Mouse (Mus musculus) inflammation-experienced regulatory T-cells, adult 6 months (primary cell): ENCODE results near the gene Sertad3. TPM values are rescaled to one million over a fixed set of nuclear protein-coding genes. Genes with fewer than 3 reads are reported as not detected.
A peak's percentile ranks its signal among the peaks of the same experiment; 100 is the strongest.
"Not testable (repeated sequence)": the region's sequence is repeated elsewhere in the genome, so short reads cannot be mapped to it uniquely, and the experiment has no call there.

Experiments
- ATAC-seq: one replicate; pipeline ENCODE4 v1.8.0; 2017
- polyA plus RNA-seq, 3 experiments: library from polyadenylated mRNA; unstranded; fragments of 100-300 nt; shearing (Covaris generic); gene quantifications; one replicate each; pipeline ENCODE4 v1.2.1; 2017

Sertad3 gene
- polyA plus RNA-seq, 3 experiments from 2014 or later = 37.6 to 53.5 (median 42.6) TPM

DNA sequence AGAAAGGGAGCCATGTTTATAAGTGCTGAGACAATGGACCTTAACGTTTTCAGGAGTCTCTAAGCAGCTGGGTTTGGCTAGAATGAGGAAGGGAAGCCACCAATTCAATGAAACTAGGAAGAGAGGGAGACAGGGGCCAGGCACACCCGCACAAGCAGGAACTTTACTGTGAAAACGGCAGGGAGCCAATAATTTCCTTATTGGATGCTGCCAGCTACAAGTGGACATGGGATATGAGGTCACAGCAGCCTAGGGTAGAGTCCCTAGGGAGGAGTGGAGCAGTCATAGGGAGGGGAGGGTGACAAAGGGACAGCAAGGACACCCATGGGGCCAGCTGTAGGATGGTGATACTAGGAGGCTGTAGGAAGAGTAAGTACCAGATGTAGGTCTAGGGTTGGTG is 19.5 kb downstream of the Sertad3 start:
- ATAC-seq = no peak

DNA sequence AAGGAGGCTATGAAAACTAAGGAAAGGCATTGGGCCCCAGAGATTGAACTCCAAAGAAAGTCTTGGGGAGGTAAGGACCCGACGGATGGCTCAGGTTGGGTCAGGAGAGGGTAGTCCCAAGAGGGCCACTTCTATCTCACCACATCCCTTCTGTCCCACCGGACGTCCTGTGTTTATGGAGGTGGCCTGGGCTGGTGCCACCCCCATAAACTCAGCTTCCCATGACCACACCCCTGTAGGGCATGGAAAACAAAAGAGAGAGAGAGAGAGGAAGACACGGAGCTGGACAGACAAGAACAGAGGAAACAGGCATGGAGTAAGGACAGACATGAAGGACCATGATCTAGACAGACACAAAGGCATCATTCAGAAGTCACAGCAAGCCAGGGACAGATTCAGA is 19.9 kb downstream of the Sertad3 start:
- ATAC-seq = no peak

DNA sequence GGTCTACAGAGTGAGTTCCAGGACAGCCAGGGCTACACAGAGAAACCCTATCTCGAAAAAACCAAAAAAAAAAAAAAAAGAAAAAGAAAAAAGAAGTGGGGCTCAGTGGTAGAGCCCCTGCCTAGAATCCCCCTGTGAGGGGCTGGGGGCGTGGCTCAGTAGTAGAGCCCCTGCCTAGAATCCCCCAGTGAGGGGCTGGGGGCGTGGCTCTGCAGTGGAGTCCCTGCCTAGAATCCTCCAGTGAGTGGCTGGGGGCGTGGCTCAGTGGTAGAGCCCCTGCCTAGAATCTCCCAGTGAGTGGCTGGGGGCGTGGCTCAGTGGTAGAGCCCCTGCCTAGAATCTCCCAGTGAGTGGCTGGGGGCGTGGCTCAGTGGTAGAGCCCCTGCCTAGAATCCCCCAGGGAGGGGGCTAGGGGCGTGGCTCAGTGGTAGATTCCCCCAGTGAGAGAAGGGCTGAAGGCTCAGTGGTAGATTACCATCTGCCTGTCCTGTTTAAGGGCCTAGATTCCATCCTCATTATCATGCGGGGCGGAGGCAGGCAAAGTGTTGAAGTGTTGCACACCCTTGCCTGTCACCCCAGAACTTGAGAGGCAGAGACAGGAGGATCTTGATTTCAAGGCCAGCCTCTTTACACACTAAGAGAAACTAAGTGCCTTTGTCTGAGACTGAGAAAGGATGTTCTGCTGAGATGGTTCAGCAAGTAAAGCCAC is 21.2 kb downstream of the Sertad3 start:
- not testable (repeated sequence) for ATAC-seq

DNA sequence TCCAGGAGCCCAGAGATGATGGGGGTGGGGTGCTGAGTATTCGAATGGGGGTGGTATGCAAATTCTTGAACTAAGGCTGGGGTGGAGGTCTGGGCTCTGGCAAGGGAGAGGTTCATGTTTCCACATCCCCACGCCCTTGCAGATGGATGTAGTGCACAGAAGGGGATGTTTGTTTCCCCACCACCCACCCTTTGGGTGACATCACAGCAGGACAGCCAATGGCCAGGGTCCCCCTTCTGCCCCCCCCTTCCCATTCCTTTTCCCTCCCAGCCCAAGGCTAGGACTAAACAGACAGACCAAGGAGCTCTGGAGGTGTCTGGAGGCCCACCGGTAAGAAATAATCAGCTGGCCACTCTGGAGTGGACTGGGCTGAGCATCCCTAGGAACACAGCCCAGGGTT is 25.5 kb downstream of the Sertad3 start, which contains the start of gene Prx:
Gene Prx (plus strand): TSS at position 289 of the 400 bp plus-strand sequence.
- no peak for ATAC-seq

DNA sequence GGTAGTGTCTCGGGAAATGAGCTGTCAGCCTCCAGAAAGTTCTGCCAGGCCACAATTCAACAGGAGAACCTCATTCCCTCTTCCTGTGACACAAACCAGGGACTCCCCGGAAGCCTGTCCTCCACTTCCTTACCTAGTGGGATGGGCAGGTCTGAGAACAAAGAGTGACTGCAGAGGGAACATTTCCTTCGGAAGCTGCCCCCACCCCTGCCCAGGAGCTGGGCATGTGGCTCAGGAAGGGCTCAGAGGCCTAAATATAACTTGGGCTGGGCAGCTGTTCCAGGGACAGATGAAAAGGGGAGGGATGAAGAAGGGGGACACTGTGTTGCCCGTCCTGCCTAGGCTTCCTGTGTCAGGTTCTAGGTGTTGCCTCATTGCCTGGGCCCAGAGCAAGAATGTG is 28.1 kb downstream of the Sertad3 start:
- no peak for ATAC-seq

DNA sequence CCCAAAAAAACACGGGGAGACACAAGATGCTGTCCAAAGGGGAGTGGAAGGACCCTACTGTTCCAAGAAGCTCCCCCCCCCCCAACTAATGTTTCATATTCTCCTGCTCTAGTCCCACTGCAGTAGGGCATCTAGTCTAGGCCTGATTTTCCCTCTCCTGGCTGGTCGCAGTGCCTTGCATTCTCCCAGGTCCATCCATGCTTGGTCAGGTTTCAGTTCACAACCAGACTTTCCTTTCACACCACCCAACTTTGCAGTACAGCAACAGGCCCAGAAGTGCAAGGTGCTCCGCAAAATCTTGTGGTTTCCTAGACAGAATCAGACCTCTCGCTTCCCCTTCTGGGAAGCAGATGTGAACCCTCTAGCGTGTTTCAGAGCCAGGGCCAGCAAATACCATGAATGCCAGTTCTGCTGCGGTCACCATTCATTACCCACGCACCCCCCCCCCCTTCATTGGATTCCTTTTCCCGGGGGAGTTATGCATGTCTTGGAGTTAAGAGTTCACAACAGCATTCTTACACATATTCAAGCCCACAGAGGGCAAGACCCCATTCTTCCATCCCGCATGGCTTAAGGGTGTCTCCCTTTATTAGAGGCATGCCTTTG is 33.3 kb downstream of the Sertad3 start:
- ATAC-seq = no peak

DNA sequence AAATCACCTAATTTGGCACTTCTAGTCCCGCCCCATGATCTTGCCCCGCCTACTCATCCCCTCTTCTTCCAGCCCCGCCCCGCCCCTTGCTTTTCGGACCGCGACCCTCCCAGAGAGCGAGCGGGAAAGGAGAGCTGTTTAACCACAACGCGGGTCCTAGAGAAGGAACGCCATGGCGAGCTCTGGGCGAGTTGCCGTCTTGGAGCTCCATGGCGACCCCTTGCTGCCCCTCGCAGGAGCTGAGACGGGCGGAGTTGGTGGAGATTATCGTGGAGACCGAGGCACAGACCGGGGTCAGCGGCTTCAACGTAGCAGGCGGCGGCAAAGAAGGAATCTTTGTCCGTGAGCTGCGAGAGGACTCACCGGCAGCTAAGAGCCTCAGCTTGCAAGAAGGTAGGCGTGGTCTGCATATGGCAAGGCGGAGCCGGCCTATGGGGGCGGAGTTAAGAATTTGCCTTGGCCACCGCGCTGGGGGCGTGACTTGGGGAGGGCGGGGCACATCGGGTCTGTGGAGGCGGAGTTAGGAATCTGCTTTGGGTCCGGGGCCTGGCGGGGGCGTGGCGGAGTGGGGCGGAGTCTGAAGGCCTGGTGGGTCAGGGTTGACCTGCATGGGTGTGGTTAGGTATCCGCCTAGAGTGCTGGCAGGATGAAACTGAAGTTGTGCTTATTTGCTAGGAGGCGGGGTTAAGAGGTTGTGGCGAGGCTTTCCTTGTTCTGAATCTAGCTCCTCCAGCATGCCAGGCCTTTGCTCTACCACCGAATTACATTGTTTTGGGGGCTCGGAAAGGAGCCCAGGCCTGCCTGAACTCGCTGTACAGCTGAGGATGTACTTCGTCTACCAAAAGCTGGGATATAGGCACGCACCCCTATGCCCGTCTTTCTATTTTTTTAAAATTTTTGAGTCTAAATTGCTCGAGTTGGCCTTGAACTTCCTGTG is 34.4 kb downstream of the Sertad3 start:
- ATAC-seq = peak; percentile 87

DNA sequence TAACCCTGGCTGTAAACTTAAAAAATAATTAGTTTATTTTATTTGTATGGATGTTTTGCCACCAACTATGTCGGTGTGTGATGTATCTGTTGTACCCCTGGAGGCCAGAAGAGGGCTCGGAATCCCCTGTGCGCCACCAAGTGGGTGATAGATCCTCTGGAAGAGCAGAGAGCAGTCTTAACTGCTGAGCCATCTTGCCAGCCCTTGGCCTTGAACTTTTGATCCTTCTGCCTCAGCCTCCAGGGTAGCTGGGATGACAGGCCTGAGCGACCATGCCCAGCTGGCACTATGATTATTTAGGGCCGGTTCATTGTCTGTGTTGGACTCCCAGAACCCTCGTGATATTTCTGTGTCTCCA is 35.1 kb downstream of the Sertad3 start:
- peak; percentile 73 for ATAC-seq

DNA sequence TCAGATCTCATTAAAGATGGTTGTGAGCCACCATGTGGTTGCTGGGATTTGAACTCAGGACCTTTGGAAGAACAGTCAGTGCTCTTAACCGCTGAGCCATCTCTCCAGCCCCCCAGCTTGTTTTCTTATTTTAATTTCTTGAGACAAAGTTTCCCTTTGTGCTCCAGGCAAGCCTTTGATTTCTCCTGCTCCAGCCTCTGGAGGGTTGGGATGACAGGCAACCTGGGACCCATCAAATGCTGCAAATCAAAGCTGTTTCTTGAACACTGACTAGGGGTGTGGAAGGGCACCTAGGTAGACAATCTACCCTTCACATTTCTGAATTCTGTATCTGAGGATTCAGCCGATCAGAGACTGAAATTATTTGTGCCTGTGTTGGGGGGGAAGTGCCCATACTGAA is 37.2 kb downstream of the Sertad3 start:
- ATAC-seq = no peak

DNA sequence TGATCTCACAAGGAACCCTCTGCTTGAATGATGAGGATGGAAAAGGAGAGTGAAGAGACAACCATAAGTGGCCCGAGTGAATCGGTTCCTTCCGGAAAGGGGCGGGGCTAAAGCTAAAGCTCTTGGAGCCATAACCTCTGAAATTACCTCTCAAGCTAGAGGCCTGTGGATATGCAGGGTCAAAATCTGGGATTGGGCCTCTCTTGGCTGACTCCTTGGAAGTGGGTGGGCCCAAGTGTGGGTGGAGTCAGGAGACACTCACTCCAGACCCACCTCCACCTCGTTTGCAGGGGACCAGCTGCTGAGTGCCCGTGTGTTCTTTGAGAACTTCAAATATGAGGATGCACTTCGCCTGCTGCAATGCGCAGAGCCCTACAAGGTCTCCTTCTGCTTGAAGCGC is 41.4 kb downstream of the Sertad3 start:
- ATAC-seq = no peak

DNA sequence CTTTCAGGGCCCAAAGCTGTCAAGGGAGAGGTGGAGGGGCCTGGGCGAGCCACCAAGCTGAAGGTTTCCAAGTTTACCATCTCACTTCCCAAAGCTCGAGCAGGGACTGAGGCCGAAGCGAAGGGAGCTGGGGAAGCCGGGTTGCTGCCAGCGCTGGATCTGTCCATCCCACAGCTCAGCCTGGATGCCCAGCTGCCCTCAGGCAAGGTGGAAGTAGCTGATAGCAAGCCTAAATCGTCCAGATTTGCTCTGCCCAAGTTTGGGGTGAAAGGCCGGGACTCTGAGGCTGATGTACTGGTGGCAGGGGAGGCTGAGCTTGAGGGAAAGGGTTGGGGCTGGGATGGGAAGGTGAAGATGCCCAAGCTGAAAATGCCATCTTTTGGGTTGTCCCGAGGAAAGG is 44.7 kb downstream of the Sertad3 start:
- no peak for ATAC-seq

DNA sequence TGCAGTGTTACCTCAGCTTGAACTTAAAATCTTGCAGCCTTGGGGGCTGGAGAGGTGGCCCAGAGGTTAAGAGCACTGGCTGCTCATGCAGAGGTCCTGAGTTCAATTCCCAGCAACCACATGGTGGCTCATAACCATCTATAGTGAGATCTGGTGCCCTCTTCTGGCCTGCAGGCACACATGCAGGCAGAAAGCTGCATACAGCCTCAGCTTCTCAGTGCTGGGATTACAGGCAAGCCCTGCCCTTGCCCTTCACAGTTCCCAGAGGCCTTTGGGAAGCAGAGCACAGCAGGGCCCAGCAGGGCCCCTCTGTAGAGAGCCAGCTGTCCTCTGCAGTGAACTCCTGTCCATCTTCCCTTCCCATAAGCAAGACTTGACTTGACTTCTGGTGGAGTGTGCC is 46.5 kb downstream of the Sertad3 start:
- ATAC-seq = no peak

DNA sequence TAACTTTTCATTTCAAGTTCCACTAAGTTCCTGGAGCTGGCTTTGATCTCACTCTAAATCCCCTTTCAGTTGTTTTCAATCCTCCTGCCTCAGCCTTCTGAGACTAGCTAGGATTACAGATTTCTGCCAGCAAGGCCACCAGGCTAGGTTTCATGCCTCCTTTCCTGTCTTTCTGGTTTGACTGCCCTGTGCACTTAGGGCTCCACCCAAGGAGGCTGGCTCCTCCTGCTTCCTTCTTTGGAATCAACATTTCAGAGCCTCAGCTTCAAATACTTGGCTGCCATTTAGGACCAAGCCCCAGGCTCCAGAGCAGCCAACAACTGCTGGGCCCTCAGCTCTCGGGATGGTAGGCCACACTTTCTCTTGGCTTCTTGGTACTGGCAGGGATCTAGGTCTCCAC is 47.0 kb downstream of the Sertad3 start:
- ATAC-seq = no peak

DNA sequence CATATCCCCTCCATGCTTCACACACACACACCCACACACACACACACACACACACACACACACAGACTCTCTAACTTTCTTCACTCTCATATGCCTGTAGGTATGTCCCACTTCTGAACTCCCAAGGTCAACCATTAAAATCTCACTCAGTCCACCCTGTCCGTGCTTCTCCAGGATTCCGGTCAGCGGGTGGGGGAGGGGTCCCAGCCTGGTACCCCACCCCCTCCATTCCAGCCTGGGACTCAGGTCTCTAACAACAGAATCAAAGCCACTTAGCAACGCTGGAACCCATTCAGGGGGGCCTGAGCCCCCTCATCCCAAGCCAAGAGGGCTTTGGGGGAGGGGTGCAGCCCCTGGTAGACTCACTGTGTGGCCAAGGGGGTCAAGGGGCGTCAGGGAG is 49.4 kb downstream of the Sertad3 start, which contains the start of gene Hipk4:
Gene Hipk4 (plus strand): TSS at position 301 of the 400 bp plus-strand sequence.
- no peak for ATAC-seq

DNA sequence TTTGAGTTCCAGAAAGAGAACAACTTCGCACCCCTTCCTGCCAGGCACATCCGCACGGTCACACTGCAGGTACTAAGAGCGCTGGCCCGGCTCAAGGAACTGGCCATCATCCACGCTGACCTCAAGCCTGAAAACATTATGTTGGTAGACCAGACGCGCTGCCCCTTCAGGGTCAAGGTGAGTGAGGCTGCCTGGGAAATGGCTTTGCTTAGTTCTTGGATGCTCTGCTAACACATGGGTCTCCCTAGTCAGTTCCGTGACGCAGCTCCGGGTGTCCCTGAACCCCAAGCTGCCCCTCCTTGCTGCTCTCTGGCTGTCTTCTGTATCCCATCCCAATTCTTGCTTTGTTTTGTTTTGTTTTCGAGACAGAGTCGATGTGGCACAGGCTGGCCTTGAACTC is 50.2 kb downstream of the Sertad3 start:
- ATAC-seq = no peak

DNA sequence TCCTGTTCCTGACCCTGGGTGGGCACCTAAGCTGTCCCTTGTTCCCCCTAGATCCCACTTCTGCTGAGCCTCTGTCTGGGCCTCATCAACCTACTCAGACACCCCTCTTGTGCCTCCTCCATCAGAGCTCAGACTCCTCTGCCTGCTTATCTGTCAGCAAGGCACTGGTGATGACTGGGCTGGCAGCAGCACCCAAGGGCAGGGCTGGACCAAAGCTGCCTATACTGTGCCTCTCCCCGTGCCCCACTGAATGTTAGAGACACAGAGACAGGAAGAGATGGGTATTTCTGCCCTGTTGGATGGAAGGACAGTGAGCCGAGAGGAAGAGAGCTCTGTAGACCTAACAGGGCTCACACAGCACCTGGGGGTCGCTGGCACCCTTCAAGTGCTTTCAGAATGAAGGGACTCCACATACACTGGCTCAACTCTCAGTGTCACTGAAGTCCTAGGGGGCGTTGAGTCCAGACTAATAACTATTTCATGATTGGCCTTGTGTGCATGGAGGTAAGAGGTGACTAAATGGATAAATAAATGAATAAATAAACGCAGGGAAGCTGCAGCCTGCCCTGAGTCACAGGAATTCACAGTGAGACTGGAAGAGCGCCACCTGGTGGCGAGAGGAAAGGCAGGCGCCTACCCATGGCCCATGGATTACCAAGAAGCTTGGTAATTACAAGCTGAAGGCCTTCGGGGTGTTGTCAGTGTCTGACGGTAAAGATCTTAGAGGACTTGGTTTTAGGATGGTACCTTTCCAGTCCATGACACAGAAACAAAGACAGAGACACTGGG is 52.7 kb downstream of the Sertad3 start:
- ATAC-seq = peak; percentile 81

Other genes starting within 250 kb of the Sertad3 start
- under 1 TPM; 0.49 to 0.83 (median 0.58) TPM for gene Itpkc, start 245.1 kb upstream of the Sertad3 start, polyA plus RNA-seq
- 10 to 100 TPM in 2 of 3 experiments, 1 to 10 TPM in 1; 9.5 to 14.0 (median 10.9) TPM for gene Coq8b, start 240.7 kb upstream of the Sertad3 start, polyA plus RNA-seq
- under 1 TPM; 0.15 to 0.38 (median 0.15) TPM for gene Numbl, start 215.3 kb upstream of the Sertad3 start, polyA plus RNA-seq
- gene Ltbp4, start 136.1 kb upstream of the Sertad3 start, polyA plus RNA-seq = 1 to 10 TPM in 1 of 3 experiments, under 1 TPM in 2; 0.45 to 1.2 (median 0.50) TPM
- gene Shkbp1, start 117.7 kb upstream of the Sertad3 start, polyA plus RNA-seq = 10 to 100 TPM; 46.9 to 59.2 (median 50.1) TPM
- 1 to 10 TPM in 1 of 3 experiments, not detected in 2; 4.0 TPM for gene Gm20479, start 116.3 kb upstream of the Sertad3 start, polyA plus RNA-seq
- under 1 TPM; 0.12 to 0.23 (median 0.13) TPM for gene Sptbn4, start 26.1 kb upstream of the Sertad3 start, polyA plus RNA-seq
- gene Blvrb, start 25.8 kb upstream of the Sertad3 start, polyA plus RNA-seq = 10 to 100 TPM in 2 of 3 experiments, 1 to 10 TPM in 1; 6.0 to 21.7 (median 17.0) TPM
- gene Sertad1, start 13.1 kb downstream of the Sertad3 start, polyA plus RNA-seq = 10 to 100 TPM; 38.7 to 44.4 (median 40.2) TPM
- gene Prx, start 25.6 kb downstream of the Sertad3 start, polyA plus RNA-seq = under 1 TPM; 0.24 to 0.52 (median 0.30) TPM
- under 1 TPM; 0.20 to 0.33 (median 0.23) TPM for gene Hipk4, start 49.5 kb downstream of the Sertad3 start, polyA plus RNA-seq
- 100 to 1,000 TPM; 155 to 246 (median 192) TPM for gene Pld3, start 79.5 kb downstream of the Sertad3 start, polyA plus RNA-seq
- 10 to 100 TPM; 16.4 to 24.4 (median 21.4) TPM for gene 2310022A10Rik, start 79.5 kb downstream of the Sertad3 start, polyA plus RNA-seq
- 10 to 100 TPM; 41.6 to 51.3 (median 43.1) TPM for gene Akt2, start 117.8 kb downstream of the Sertad3 start, polyA plus RNA-seq
- gene Ttc9b, start 180.1 kb downstream of the Sertad3 start, polyA plus RNA-seq = not detected
- 1 to 10 TPM in 1 of 3 experiments, under 1 TPM in 2; 0.88 to 1.4 (median 0.91) TPM for gene Map3k10, start 200.8 kb downstream of the Sertad3 start, polyA plus RNA-seq
- gene Zfp607b, start 215.6 kb downstream of the Sertad3 start, polyA plus RNA-seq = 1 to 10 TPM; 1.9 to 3.5 (median 3.3) TPM